Mouse (Mus musculus): ENCODE measurements around the gene Prpf8.

- TF ChIP-seq GATA1 (IDR thresholded peaks at IDR 0.05; ENCODE audit: low read length) = no peak
- TF ChIP-seq TAL1 (IDR thresholded peaks at IDR 0.05; ENCODE audit: low read length) = no peak
These were observed 23.0 kb upstream of the Prpf8 start for GRCm38 (mm10) chr11:75463624-75464023.
